9 mouse cellular contexts compared by ENCODE assay signal in the genomic region with DNA sequence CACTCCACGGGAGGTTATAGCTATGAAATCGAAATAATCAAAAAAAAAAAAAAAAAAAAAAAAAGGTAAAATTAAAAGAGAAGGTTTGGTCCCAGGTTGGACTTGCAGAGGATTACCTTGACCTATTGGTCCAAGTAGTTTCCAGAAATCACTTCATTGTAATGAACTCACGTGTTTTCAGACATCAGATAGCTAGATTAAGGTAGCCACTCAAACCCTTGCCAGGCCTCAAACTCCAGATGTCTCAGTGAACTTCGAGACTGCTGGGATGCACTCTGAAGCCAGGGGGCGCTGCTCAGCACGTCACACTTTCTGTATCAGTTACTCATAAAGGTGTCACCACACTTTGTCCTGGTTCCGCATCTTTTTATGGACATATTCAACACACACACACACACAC. TPM values are rescaled to one million over a fixed set of nuclear protein-coding genes. Genes with fewer than 3 reads are reported as not detected.
A peak's percentile ranks its signal among the peaks of the same experiment; 100 is the strongest.
DNase-seq lines count a peak whose midpoint lies in the region; TF ChIP-seq lines count a peak whose summit lies in the region.
"Had no signal": no experiment of that assay in that cellular context is flagged by ENCODE, and none has a peak within 500 bp of the region (broad histone marks: within the 10 kb centered on the region; RNA-seq: fewer than 3 reads in every experiment).

No protein-coding gene starts in this region.

- peak; percentile 56 for TF ChIP-seq CTCF in gastrocnemius, adult 2 months (IDR thresholded peaks at IDR 0.05)
- peak; percentile 90 for TF ChIP-seq CTCF in bone marrow, adult 2 months (IDR thresholded peaks at IDR 0.05; ENCODE audit: control insufficient read depth, insufficient read depth, low read length)

- no peak for DNase-seq in gastrocnemius, adult 2 months
- DNase-seq in gastrocnemius, postnatal 14 days, result no peak
- DNase-seq in B cell, adult 2 months, result peak; percentile 68 to 71
- peak; percentile 65 for DNase-seq in lung, postnatal 14 days
- DNase-seq in yolk sac, embryonic 10.5 days (ENCODE audit: low spot score), result no peak
- DNase-seq in urinary bladder, postnatal 14 days (ENCODE audit: low spot score), result no peak
- DNase-seq in cerebellum, adult 18-20 months, result no peak

- WGBS in bone marrow, adult 2 months, result 52% methylated on average over 7 of the region's 7 CpGs

- no peaks in the 10 kb centered on the region for H3K4me1 ChIP-seq in bone marrow, adult 2 months (ENCODE audit: control insufficient read depth, insufficient read depth, low read length)
- H3K4me1 ChIP-seq: hindbrain, embryonic 15.5 days had no signal

- no peak overlapping the region for H3K27ac ChIP-seq in gastrocnemius, adult 2 months
- no peak overlapping the region for H3K27ac ChIP-seq in bone marrow, adult 2 months (ENCODE audit: control insufficient read depth, insufficient read depth, low read depth, low read length, poor library complexity)
- H3K27ac ChIP-seq: hindbrain, embryonic 15.5 days had no signal

- no peak overlapping the region for H3K4me3 ChIP-seq in gastrocnemius, adult 2 months
- H3K4me3 ChIP-seq in bone marrow, adult 2 months (replicated peaks; ENCODE audit: control insufficient read depth, low read depth, low read length), result no peak overlapping the region
- H3K4me3 ChIP-seq: hindbrain, embryonic 15.5 days had no signal

- no peak for TF ChIP-seq POLR2A in bone marrow, adult 2 months (IDR thresholded peaks at IDR 0.05; ENCODE audit: borderline replicate concordance, control insufficient read depth, low read depth, low read length)

- intact Hi-C loops in gastrocnemius, adult 2 months (cut with DNase I), result no loop called here
- intact Hi-C loops in gastrocnemius, postnatal 14 days (cut with DNase I; ENCODE audit: low total_unique reads), result no loop called here

RNA-seq across cellular contexts. Expression of gene Srsf5, which starts 27.5 kb away (rescaled TPM):
- 100 to 1,000 TPM in 1 of 2 experiments, 10 to 100 TPM in 1; 93.8 to 118 TPM for total RNA-seq in gastrocnemius, adult 2 months (2021)
- total RNA-seq in gastrocnemius, postnatal 14 days (2021), result 100 to 1,000 TPM in 1 of 2 experiments, 10 to 100 TPM in 1; 96.9 to 112 TPM
- 400 and 411 TPM in 2 replicates for polyA plus RNA-seq in bone marrow, adult 2 months (2011; ENCODE audit: insufficient read depth, insufficient read length, low replicate concordance, missing spikeins)

RNA-seq across cellular contexts. Expression of gene Slc10a1, which starts 50.7 kb away (rescaled TPM):
- not detected for total RNA-seq in gastrocnemius, adult 2 months (2021)
- total RNA-seq in gastrocnemius, postnatal 14 days (2021), result not detected
- polyA plus RNA-seq in bone marrow, adult 2 months (2011; ENCODE audit: insufficient read depth, insufficient read length, low replicate concordance, missing spikeins), result 1.8 TPM in 1 of 2 replicates, not detected in the other

Comparison
In these comparisons a context has a peak if more than half of its experiments do, and no peak if none do; other contexts are left out.
1. DNase-seq: peak in B cell, adult 2 months (2 of 2) and lung, postnatal 14 days (single experiment); none in gastrocnemius, adult 2 months (single experiment), gastrocnemius, postnatal 14 days (single experiment), yolk sac, embryonic 10.5 days (single experiment), urinary bladder, postnatal 14 days (single experiment) and cerebellum, adult 18-20 months (0 of 2).